Mouse (Mus musculus) left cerebral cortex, adult 9 months (tissue): ENCODE measurements around the gene Mapk10.

Source experiments
- DNase-seq, 2 experiments: peaks; one replicate each; pipeline ENCODE4 v3.0.0; 2022; ENCODE audit warnings: low spot score in 2 of 2

Mapk10 gene

DNA sequence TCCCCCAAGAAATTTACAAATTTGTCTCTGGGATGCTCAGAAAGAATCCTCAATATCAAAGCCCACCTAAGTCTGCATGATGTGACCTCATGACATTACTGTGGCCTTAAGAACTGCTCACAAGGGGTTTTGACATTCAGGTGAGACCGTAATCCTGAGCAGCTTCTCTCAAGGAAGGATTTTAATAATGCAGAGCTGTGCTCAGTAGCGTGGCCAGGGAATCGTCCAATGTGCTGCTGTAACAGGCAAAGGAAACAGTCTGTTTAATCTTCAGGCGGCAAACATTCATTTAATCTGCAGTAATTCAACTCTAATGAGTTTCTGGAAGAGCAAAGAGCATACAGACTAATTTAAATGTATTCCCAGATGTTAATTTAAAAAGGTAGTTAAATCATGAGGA, 236.7 kb downstream of the Mapk10 start:
- no peak for DNase-seq

DNA sequence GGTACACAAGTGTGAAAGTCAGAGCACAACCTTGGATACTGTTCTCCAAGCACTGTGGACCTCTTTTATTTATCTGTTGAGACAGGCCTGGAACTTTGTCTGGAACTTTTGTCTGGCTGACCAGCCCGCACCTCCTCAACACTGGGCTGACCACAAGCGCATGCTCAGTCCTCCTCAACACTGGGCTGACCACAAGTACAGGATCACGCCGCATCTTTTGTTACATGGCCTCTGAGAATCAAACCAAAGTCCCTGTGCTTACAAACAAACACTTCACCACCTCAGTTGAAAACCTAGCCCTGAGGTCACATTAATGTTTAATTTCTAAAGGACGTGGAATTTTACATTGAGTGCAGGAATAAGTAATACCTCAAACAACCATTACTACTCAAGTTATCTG, 246.7 kb downstream of the Mapk10 start:
- DNase-seq, result no peak

DNA sequence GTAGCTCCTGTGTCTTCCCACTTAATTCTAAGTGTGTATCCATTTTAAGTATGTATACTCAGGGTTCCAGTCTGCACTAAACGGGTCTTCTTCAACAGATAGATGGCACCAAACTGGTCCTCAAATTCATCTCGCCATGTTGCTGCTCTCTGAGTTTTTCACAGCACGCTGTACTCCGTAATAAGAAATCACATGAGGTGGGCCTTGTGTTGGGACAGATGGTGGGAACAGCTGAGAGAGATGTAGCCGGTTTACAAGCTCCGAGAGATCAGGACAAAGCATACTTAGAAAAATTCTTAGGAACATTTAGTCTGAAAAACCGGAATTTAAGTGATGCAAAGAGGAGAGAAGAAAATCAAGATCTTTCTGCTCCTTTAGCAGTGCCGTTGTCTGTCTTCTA, 257.7 kb downstream of the Mapk10 start:
- peak in 1 of 2 experiments; percentile 59 for DNase-seq

- no peak for DNase-seq
Measured at GRCm38 (mm10) chr5:102952918-102953317, 258.2 kb downstream of the Mapk10 start.

- no peak for DNase-seq
Measured at GRCm38 (mm10) chr5:102947061-102947711, 263.9 kb downstream of the Mapk10 start.

GRCm38 (mm10) chr5:102946625-102947024, 264.5 kb downstream of the Mapk10 start:
- peak; percentile 33 to 63 for DNase-seq

DNA sequence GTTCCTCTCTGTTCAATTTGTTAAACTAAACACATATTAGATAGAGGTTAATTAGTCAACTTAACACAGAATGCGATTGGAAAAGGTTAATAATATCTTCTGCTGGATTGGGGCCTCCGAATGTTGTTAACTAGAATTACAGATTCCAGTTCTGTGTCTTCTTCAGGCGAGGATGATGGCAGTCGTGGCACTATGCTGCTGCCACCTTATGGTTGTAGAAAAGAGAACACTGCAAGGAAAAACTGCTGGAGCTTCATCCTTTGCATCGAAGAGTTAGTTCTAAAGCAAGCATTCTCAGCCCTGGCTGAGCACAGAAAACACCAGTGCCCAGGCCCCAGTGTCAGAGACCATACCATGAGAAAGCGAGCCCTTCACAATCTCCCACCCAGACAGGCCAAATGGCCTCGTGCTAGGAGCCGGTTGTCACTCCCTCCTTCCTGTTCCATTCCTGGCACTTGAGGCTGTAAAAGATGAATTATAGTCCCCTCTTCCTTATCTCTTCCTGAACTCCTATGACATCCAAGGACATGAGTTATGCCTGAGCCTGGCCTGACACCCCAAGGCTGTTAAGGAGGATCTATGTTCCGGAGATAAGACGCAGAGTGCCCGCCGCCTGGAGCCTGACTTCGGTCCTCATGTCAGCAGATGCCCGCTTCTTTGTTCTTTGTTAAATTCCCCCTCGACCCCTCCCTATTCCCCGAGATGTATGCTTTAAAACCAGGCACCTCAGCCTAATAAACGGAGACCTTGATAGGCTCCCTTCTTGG, 267.1 kb downstream of the Mapk10 start:
- peak in 1 of 2 experiments; percentile 34 for DNase-seq

DNA sequence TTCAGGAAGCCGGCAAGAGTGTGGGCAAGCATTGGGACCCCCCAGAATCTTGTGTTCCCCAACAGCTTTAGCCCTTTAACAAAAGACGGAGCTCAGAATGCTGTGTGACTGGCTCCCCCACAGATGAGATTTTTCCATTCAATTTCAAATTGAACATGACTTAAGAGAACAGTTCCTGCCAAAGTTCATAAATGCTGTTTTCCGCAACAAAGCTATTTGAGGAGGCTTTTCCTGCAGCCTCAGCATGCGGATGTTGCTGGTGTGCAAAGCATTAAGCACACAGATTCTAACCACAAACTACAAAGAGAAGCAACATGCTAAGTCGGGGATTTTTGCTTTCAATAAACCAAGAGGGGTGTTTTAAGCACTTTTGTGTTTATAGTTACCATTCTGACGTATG, 281.0 kb downstream of the Mapk10 start:
- peak in 1 of 2 experiments; percentile 1 for DNase-seq

DNA sequence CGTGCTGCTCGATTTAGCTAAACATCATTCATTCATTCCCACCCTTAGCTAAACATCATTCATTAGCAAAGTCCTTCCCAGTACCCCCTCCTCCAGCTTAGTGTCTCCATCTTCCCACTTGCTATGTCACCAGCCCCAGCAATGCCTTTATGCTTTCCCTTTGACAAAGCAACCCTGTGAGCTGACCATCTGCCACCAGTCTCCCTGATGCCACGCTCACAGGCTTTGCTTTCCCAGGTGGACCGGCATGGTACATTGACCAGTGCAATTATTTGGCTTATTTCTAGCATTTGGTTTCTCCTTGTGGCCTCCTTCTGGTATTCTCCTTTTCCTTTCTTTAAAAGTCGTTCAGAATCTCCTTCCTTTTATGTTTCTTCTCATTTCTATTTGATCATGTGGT, 284.3 kb downstream of the Mapk10 start:
- DNase-seq, result peak in 1 of 2 experiments; percentile 1

- DNase-seq, result no peak
Measured at GRCm38 (mm10) chr5:102920199-102920598, 290.9 kb downstream of the Mapk10 start.

DNA sequence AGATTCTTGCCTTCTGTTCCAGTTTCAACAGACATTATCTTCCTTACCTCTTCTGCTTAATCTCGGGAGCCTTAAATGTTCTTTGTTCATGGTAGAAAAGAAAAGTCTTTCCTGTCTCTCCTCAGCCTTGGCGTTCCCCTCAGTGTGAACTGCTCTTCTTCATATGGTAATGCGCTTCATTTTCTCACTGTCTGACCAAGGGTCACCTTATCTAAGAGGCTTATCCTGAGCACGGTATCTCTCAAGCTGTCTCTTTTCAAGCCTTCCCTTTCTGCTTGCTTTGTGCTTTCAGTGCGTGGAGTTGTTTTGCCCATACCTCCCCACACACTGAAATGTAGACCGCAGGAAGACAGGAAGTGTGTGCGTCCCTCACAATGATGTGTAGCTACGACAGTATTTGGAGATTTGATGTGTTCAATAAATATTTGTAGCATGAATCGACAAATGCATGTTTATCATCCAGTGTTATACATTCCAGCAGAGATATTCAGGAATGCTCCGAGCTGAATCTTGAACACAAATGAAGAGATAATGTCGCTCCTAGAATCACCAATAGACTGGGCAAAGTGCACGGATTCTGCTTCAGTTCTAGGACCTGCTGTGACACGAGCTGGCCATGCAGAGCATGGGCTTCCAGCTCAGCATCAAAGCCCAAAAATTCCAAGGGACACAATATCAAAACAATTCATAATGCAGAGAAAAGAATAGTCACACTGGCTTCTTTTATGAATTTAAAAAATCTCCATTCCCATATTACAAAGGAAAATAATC, 305.5 kb downstream of the Mapk10 start:
- DNase-seq, result no peak

DNA sequence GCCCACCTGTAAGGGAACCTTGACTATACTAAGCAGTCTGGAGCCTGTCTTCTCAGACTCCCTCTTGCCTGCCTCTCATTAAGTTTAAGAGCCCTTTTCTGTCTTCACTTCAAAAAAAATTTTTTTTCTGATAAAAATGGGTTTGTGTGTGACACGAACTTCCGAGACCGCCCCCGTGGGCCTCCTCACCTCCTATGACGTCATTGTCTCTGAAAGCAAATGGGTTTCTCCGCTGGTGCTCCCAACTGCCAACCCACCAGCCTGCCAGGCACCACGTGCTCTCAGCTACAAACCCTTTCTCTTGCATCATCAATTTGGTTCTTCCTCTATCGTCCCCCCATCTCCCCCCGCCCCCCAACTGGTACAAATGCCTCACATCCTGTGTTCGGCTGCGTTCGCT, 307.1 kb downstream of the Mapk10 start:
- DNase-seq, result peak in 1 of 2 experiments; percentile 21

GRCm38 (mm10) chr5:102903487-102903886, 307.6 kb downstream of the Mapk10 start:
- DNase-seq, result no peak

GRCm38 (mm10) chr5:102901176-102901575, 310.0 kb downstream of the Mapk10 start:
- DNase-seq, result no peak

- no peak for DNase-seq
Measured at GRCm38 (mm10) chr5:102899680-102900215, 311.4 kb downstream of the Mapk10 start.

DNA sequence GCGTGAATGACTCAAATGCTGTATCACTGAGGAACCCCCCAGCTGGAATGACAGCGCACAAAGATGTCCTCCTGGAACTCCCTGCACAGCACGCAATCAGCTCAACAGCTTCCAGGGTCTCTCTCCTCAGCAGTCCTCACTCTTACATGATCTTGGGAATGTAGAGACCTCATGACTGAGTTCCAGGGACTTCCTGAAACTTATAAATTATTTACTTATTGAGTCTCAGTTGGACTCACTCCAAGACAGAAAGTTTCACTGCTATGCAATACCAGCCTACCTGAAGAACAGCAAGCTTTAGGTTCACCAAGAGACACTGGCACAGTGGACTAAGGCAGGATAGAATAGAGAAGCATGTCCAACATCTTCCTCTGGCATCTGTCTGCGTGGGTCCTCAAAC, 312.8 kb downstream of the Mapk10 start:
- DNase-seq, result no peak

- DNase-seq, result no peak
Measured at GRCm38 (mm10) chr5:102892226-102892625, 318.9 kb downstream of the Mapk10 start.

DNA sequence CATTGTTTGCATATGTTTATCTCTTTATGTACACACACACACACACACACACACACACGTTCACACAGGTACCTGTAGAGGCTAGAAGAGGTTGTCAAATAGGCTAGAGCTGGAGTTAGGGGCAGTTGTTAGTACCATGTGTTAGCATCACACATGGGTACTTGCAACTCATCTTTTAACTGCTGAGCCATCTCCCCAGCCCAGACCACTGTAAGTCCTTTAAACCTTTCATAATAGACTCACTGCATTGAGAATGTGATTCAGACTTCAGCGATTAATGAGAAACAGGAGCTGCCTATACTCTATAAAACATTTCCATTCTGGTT, 322.0 kb downstream of the Mapk10 start:
- DNase-seq, result no peak

DNA sequence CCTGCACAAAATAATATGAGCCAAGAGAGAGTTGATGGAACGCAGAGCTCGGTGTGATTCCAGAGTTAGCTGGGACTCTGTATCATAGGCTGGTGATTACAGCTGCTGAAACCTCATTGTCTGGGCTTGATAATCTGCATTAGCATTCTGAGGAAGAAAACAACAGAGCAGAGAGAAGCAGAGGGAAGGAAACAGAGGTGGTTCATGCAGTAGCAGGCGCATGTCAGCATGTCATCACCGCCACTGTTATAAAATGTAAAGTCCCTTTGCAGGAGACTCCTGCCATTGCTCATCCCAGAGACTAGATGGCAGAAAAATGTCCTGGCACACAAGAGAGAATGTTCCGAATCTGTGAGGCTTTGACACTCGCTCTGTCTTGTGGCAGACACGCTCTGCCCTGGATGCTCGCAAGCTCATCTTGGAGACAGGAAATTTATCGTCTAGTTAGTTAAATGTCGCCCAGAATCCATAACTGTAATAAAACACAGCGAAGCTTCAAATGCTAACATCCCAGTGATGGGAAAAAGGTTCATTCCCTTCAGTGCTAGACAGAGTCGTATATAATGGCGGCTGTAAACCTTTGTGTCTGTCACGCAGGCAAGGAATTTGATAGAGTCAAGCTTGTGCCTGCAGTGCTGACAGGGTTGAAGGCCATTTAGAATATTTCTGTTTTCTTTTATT, 322.5 kb downstream of the Mapk10 start:
- DNase-seq, result no peak

DNA sequence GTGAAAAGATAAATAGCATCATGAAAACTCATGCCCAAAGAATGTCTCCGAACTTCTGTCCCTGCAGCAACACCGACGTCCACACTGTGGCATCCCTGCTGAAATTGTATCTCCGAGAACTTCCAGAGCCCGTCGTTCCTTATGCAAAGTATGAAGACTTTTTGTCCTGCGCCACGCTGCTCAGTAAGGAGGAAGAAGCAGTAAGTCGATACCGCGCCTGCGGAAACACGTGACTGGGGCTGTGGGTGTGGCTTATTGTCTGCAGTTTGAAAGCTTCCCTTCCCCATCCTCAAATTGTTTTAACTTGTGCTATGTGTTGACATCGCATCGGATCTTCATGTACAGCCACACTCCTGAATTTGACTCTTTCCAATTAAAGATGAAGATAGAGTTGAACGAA, 335.5 kb downstream of the Mapk10 start:
- no peak for DNase-seq

- peak; percentile 25 to 84 for DNase-seq
Measured at GRCm38 (mm10) chr5:102874605-102875298, 336.4 kb downstream of the Mapk10 start.
